Mouse (Mus musculus): ENCODE results near the gene Itfg2. TPM values are rescaled to one million over a fixed set of nuclear protein-coding genes. Genes with fewer than 3 reads are reported as not detected.

Itfg2 gene
- polyA plus RNA-seq, 1 experiment from 2014 or later: 35.7 TPM

GRCm38 (mm10) chr6:128362381-128363006, 62.2 kb downstream of the Itfg2 start, which contains the start of the genes Rhno1 and Foxm1:
TSS of gene Rhno1 (minus strand) at chr6:128362911.
TSS of gene Foxm1 (plus strand) at chr6:128362967.
- H3K4me3 ChIP-seq (ENCODE audit: low read length): peak within 1 kb of the TSS; percentile 83
- peak within 1 kb of the TSS; percentile 89 for H3K27ac ChIP-seq (ENCODE audit: low read depth, low read length)
- H3K9ac ChIP-seq (ENCODE audit: low read depth, low read length): peak within 1 kb of the TSS; percentile 77
- H3K4me2 ChIP-seq (ENCODE audit: low read length): peak within 1 kb of the TSS; percentile 100
- ATAC-seq: peak; percentile 93
- H3K27me3 ChIP-seq (replicated peaks; ENCODE audit: control insufficient read depth, insufficient read depth, low read length): no peaks in the 10 kb centered on the region
- H3K4me1 ChIP-seq (ENCODE audit: control insufficient read depth, insufficient read depth, low read depth, low read length): peaks cover 17% of the 10 kb centered on the region
- under 1% methylated on average over 40 of the region's 76 CpGs for WGBS
- no peaks in the 10 kb centered on the region for H3K9me3 ChIP-seq (ENCODE audit: control insufficient read depth, low read length)
- H3K36me3 ChIP-seq (ENCODE audit: control insufficient read depth, insufficient read depth, low read length): peaks cover 7% of the 10 kb centered on the region; the same call in 1 of the 2 replicates

- no peak for ATAC-seq
- peaks cover 17% of the 10 kb centered on the region for H3K4me1 ChIP-seq (ENCODE audit: control insufficient read depth, insufficient read depth, low read depth, low read length)
- peaks cover 12% of the 10 kb centered on the region for H3K36me3 ChIP-seq (ENCODE audit: control insufficient read depth, insufficient read depth, low read length)
- H3K4me3 ChIP-seq (ENCODE audit: low read length): peak overlapping the region; percentile 83
- H3K9me3 ChIP-seq (ENCODE audit: control insufficient read depth, low read length): no peaks in the 10 kb centered on the region
- no peaks in the 10 kb centered on the region for H3K27me3 ChIP-seq (replicated peaks; ENCODE audit: control insufficient read depth, insufficient read depth, low read length)
- H3K9ac ChIP-seq (ENCODE audit: low read depth, low read length): peak overlapping the region; percentile 77
- H3K4me2 ChIP-seq (ENCODE audit: low read length): peak overlapping the region; percentile 100
- peak overlapping the region; percentile 89 for H3K27ac ChIP-seq (ENCODE audit: low read depth, low read length)
- WGBS: 9% methylated on average over 9 of the region's 9 CpGs
Measured at GRCm38 (mm10) chr6:128361901-128362300, 62.8 kb downstream of the Itfg2 start.

Other genes with a start within 250 kb of the Itfg2 start
- gene Tead4, start 124.1 kb downstream of the Itfg2 start, polyA plus RNA-seq (2015; fragmentation: Nextera tagmentation; extraction: Ambion mirVana): 0.81 and 1.5 TPM in 2 replicates
- 17.7 and 19.9 TPM in 2 replicates for gene Tulp3, start 69.1 kb downstream of the Itfg2 start, polyA plus RNA-seq (2015; fragmentation: Nextera tagmentation; extraction: Ambion mirVana)
- gene Rhno1, start 62.0 kb downstream of the Itfg2 start, polyA plus RNA-seq (2015; fragmentation: Nextera tagmentation; extraction: Ambion mirVana): 67.4 and 82.0 TPM in 2 replicates
- 7.2 and 9.5 TPM in 2 replicates for gene Foxm1, start 62.0 kb downstream of the Itfg2 start, polyA plus RNA-seq (2015; fragmentation: Nextera tagmentation; extraction: Ambion mirVana)
- gene Tex52, start 49.5 kb downstream of the Itfg2 start, polyA plus RNA-seq (2015; fragmentation: Nextera tagmentation; extraction: Ambion mirVana): 0.61 and 0.82 TPM in 2 replicates
- not detected in 2 replicates for gene Gm44596, start 49.4 kb downstream of the Itfg2 start, polyA plus RNA-seq (2015; fragmentation: Nextera tagmentation; extraction: Ambion mirVana)
- gene Nrip2, start 25.6 kb downstream of the Itfg2 start, polyA plus RNA-seq (2015; fragmentation: Nextera tagmentation; extraction: Ambion mirVana): 11.0 and 11.3 TPM in 2 replicates
- 341 and 344 TPM in 2 replicates for gene Fkbp4, start 13.7 kb upstream of the Itfg2 start, polyA plus RNA-seq (2015; fragmentation: Nextera tagmentation; extraction: Ambion mirVana)
- 0.10 and 0.34 TPM in 2 replicates for gene Pzp, start 101.8 kb upstream of the Itfg2 start, polyA plus RNA-seq (2015; fragmentation: Nextera tagmentation; extraction: Ambion mirVana)
- gene A2ml1, start 156.7 kb upstream of the Itfg2 start, polyA plus RNA-seq (2015; fragmentation: Nextera tagmentation; extraction: Ambion mirVana): 4.7 and 5.6 TPM in 2 replicates
- not detected in 2 replicates for gene Klrb1a, start 198.6 kb upstream of the Itfg2 start, polyA plus RNA-seq (2015; fragmentation: Nextera tagmentation; extraction: Ambion mirVana)
- not detected in 2 replicates for gene Clec2h, start 237.5 kb upstream of the Itfg2 start, polyA plus RNA-seq (2015; fragmentation: Nextera tagmentation; extraction: Ambion mirVana)